Mouse (Mus musculus): ENCODE results near the gene Gm45261.

Gene Gm45261

GRCm38 (mm10) chr1:80410229-80410973 is 50.8 kb downstream of the Gm45261 start:
- intact Hi-C loops (cut with DNase I), result loop anchor here (5.0 to 10.0 kb wide), 2 partner anchors 97 to 314 kb away; no protein-coding TSS in a partner anchor

- intact Hi-C loops (cut with DNase I), result loop anchor here (5.0 to 10.0 kb wide), 3 partner anchors 98 to 315 kb away; no protein-coding TSS in a partner anchor
These were observed 51.7 kb downstream of the Gm45261 start for GRCm38 (mm10) chr1:80409467-80410105.

GRCm38 (mm10) chr1:80408586-80408985 is 52.7 kb downstream of the Gm45261 start:
- intact Hi-C loops (cut with DNase I), result loop anchor here (5.0 kb wide), 1 partner anchor 226 kb away; no protein-coding TSS in a partner anchor

GRCm38 (mm10) chr1:80404196-80404595 is 57.1 kb downstream of the Gm45261 start:
- intact Hi-C loops (cut with DNase I), result no loop called here

- intact Hi-C loops (cut with DNase I), result no loop called here
These were observed 57.8 kb downstream of the Gm45261 start for GRCm38 (mm10) chr1:80403366-80403893.

- intact Hi-C loops (cut with DNase I), result no loop called here
These were observed 59.3 kb downstream of the Gm45261 start for GRCm38 (mm10) chr1:80401961-80402360.
